In genomic region chr16:32019678-32020077, GRCm38 (mm10) we compare ENCODE assay signal across 19 mouse cellular contexts.
"Had no signal": no experiment of that assay in that cellular context is flagged by ENCODE, and none has a peak within 500 bp of the region (broad histone marks: within the 10 kb centered on the region; RNA-seq: fewer than 3 reads in every experiment).

No protein-coding gene starts in this region.

- DNase-seq: liver, postnatal 0 days; lung, adult 2 months; lung, postnatal 14 days; lung, postnatal 36 days; right cerebral cortex, adult 18-20 months; right cerebral cortex, postnatal 25 days; right cerebral cortex, postnatal 4 days; spleen, adult 18-20 months; thymus, adult 2 months; thymus, postnatal 25 days; thymus, postnatal 4 days had no signal

- H3K27me3 ChIP-seq: lung, embryonic 15.5 days; megakaryocyte, embryonic 14.5 days; midbrain, embryonic 13.5 days; midbrain, embryonic 15.5 days; neural tube, embryonic 12.5 days had no signal

- ATAC-seq: liver, postnatal 0 days; lung, postnatal 0 days; midbrain, embryonic 13.5 days; midbrain, embryonic 15.5 days had no signal

- H3K4me3 ChIP-seq: lung, embryonic 15.5 days; megakaryocyte, embryonic 14.5 days; midbrain, embryonic 13.5 days; midbrain, embryonic 15.5 days; neural tube, embryonic 12.5 days had no signal

- H3K9ac ChIP-seq: liver, postnatal 0 days; lung, embryonic 15.5 days; midbrain, embryonic 13.5 days; midbrain, embryonic 15.5 days; neural tube, embryonic 12.5 days had no signal

- H3K4me2 ChIP-seq: lung, embryonic 15.5 days; midbrain, embryonic 11.5 days; midbrain, embryonic 13.5 days; midbrain, embryonic 15.5 days; neural tube, embryonic 12.5 days had no signal

- H3K9me3 ChIP-seq: lung, embryonic 15.5 days; megakaryocyte, embryonic 14.5 days; midbrain, embryonic 13.5 days; midbrain, embryonic 15.5 days; neural tube, embryonic 12.5 days had no signal

- H3K27ac ChIP-seq: lung, embryonic 15.5 days; macrophage; midbrain, embryonic 13.5 days; midbrain, embryonic 15.5 days; neural tube, embryonic 12.5 days had no signal

- H3K4me1 ChIP-seq: lung, embryonic 15.5 days; midbrain, embryonic 13.5 days; midbrain, embryonic 15.5 days; neural tube, embryonic 12.5 days had no signal
